Mouse (Mus musculus) bone marrow, adult 2 months (tissue): Measurements from ENCODE around the gene Tmem266.

Experiments used
- CTCF ChIP-seq: fragments of 200-500 bp; IDR thresholded peaks from 2 replicates; pipeline ENCODE4 v1.5.1; 2011; ENCODE audit warnings: low read length, control low read depth; ENCODE audit not compliant: control insufficient read depth, insufficient read depth
- POLR2A ChIP-seq: fragments of 200-500 bp; IDR thresholded peaks from 2 replicates; pipeline ENCODE4 v1.6.1; 2011; ENCODE audit warnings: low read depth, mild to moderate bottlenecking, control low read depth, low read length, borderline replicate concordance; ENCODE audit not compliant: control insufficient read depth

- no peak for TF ChIP-seq POLR2A
- no peak for TF ChIP-seq CTCF
Measured at GRCm38 (mm10) chr9:55332949-55333348, 6.2 kb downstream of the Tmem266 start.
